Mouse (Mus musculus): ENCODE data around the gene Lhx5. TPM values are rescaled to one million over a fixed set of nuclear protein-coding genes. Genes with fewer than 3 reads are reported as not detected.

The Lhx5 gene
- total and polyA plus RNA-seq, 2 experiments from 2014 or later: 14.7 to 27.0 TPM

DNA sequence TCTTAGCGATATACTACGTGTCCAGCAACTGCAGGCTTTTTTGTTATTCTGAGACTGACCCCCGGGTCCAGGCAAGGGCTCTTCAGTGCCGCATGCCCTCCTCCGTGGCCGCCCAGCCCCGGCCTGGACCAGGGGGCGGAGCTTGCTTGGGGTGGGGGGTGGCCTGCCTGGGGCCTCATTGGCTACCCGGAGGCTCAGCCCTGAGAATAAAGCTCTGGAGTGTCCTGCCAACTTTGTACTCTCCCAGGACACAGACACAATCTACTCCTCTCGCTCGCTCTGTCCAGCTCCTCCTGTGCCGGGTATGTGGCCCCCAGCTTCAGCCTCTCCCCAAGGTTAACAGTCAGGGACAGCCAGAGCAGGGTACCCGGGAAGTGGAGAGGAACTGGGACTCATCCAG lies 44.8 kb downstream of the Lhx5 start, which contains the start of gene Sds:
Gene Sds, plus strand, starts transcription at position 231 of the 400 bp plus-strand sequence.
- no peak for ATAC-seq (ENCODE audit: low FRiP score)
- WGBS: 14% methylated on average over 13 of the region's 13 CpGs

DNA sequence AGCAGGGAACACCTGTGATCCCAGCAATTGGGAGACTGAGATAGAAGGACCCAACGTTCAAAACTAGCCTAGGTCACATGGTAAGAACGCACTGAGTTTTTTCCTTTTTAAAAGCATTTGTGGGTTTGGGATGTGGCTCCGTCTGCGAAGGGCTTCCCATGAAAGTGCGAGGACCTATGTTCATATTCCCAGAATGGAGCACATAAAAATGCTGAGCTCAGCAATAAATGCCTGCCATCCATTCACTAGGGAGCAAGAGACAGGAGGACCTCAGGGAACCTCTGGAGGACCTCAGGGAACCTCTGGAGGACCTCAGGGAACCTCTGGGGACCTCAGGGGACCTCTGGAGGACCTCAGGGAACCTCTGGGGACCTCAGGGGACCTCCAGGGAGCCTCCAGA lies 46.5 kb downstream of the Lhx5 start:
- Histone ChIP-seq H3K4me1 (ENCODE audit: insufficient read depth, low read length) (no peaks in the 10 kb centered on the region), H3K27me3 (ENCODE audit: insufficient read depth, low read length) (no peaks in the 10 kb centered on the region), H3K36me3 (ENCODE audit: insufficient read depth, low read length) (no peaks in the 10 kb centered on the region), H3K9ac (replicated peaks; ENCODE audit: low read length, poor library complexity, severe bottlenecking) (no peak overlapping the region), H3K27ac (ENCODE audit: low read depth, low read length) (no peak overlapping the region), H3K4me3 (ENCODE audit: low read depth, low read length) (no peak overlapping the region), H3K9me3 (ENCODE audit: low read length) (no peaks in the 10 kb centered on the region), H3K4me2 (ENCODE audit: low read depth, low read length, poor library complexity, severe bottlenecking) (no peak overlapping the region)
- DNase-seq (ENCODE audit: low spot score) (no peak), ATAC-seq (ENCODE audit: low FRiP score) (no peak)
- WGBS: 89% methylated on average over 5 of the region's 5 CpGs
- no peak for TF ChIP-seq CTCF (IDR thresholded peaks at IDR 0.05)

More for the DNA sequence above, 44.8 kb downstream of the Lhx5 start, which contains the start of gene Sds:
- TF ChIP-seq CTCF (IDR thresholded peaks at IDR 0.05): no peak
- Histone ChIP-seq H3K9me3 (ENCODE audit: low read length) (no peaks in the 10 kb centered on the region), H3K9ac (replicated peaks; ENCODE audit: low read length, poor library complexity, severe bottlenecking) (no peak within 1 kb of the TSS), H3K27ac (ENCODE audit: low read depth, low read length) (no peak within 1 kb of the TSS), H3K4me1 (ENCODE audit: insufficient read depth, low read length) (no peaks in the 10 kb centered on the region), H3K36me3 (ENCODE audit: insufficient read depth, low read length) (no peaks in the 10 kb centered on the region), H3K4me3 (ENCODE audit: low read depth, low read length) (no peak within 1 kb of the TSS), H3K4me2 (ENCODE audit: low read depth, low read length, poor library complexity, severe bottlenecking) (no peak within 1 kb of the TSS), H3K27me3 (ENCODE audit: insufficient read depth, low read length) (no peaks in the 10 kb centered on the region)
- DNase-seq (ENCODE audit: low spot score): no peak

DNA sequence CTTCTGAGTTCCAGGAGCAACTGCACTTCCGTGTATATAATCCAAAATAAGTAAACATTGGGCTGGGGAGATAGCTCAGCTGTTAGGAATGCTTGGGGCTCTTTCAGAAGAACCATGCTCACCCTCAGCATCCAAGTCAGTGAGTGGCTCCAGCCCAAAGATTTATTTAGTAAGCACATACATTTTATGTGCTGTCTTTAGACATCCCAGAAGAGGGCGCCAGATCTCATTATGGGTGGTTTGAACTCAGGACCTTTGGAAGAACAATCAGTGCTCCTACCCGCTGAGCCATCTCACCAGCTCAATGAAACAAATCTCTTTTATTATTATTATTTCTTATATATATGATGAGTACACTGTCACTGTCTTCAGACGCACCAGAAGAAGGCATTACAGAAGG lies 48.0 kb downstream of the Lhx5 start:
- Histone ChIP-seq H3K9me3 (ENCODE audit: low read length) (no peaks in the 10 kb centered on the region), H3K9ac (replicated peaks; ENCODE audit: low read length, poor library complexity, severe bottlenecking) (no peak overlapping the region), H3K36me3 (ENCODE audit: insufficient read depth, low read length) (peaks cover 12% of the 10 kb centered on the region), H3K4me2 (ENCODE audit: low read depth, low read length, poor library complexity, severe bottlenecking) (no peak overlapping the region), H3K27me3 (ENCODE audit: insufficient read depth, low read length) (no peaks in the 10 kb centered on the region), H3K4me3 (ENCODE audit: low read depth, low read length) (no peak overlapping the region), H3K4me1 (ENCODE audit: insufficient read depth, low read length) (no peaks in the 10 kb centered on the region), H3K27ac (ENCODE audit: low read depth, low read length) (no peak overlapping the region)
- 73% methylated on average over 4 of the region's 4 CpGs for WGBS
- DNase-seq (ENCODE audit: low spot score) (no peak), ATAC-seq (ENCODE audit: low FRiP score) (no peak)
- peak; percentile 13; the same call in 1 of the 2 replicates for TF ChIP-seq CTCF (IDR thresholded peaks at IDR 0.05)

DNA sequence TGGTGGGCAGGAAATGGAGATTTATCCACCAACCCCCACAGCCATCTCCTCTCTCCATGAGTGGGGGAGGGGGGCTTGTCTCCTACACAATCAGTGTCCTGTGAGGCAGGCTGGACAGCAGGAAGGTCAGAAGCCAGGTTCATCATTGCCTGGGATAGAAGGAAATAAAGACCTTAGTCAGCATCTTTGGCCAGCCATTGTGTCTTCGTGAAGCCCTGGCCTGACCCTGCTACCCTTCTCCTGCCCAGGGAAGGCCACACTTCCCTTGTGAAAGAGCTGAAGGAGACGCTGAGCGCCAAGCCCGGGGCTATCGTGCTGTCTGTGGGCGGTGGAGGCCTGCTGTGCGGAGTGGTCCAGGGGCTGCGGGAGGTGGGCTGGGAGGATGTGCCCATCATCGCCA lies 49.7 kb downstream of the Lhx5 start:
- DNase-seq (ENCODE audit: low spot score) (no peak), ATAC-seq (ENCODE audit: low FRiP score) (no peak)
- Histone ChIP-seq H3K36me3 (ENCODE audit: insufficient read depth, low read length) (peaks cover 27% of the 10 kb centered on the region), H3K9me3 (ENCODE audit: low read length) (no peaks in the 10 kb centered on the region), H3K4me1 (ENCODE audit: insufficient read depth, low read length) (no peaks in the 10 kb centered on the region), H3K4me3 (ENCODE audit: low read depth, low read length) (no peak overlapping the region), H3K27me3 (ENCODE audit: insufficient read depth, low read length) (no peaks in the 10 kb centered on the region), H3K27ac (ENCODE audit: low read depth, low read length) (no peak overlapping the region), H3K9ac (replicated peaks; ENCODE audit: low read length, poor library complexity, severe bottlenecking) (no peak overlapping the region), H3K4me2 (ENCODE audit: low read depth, low read length, poor library complexity, severe bottlenecking) (no peak overlapping the region)
- TF ChIP-seq CTCF (IDR thresholded peaks at IDR 0.05): no peak
- WGBS: 63% methylated on average over 9 of the region's 9 CpGs

DNA sequence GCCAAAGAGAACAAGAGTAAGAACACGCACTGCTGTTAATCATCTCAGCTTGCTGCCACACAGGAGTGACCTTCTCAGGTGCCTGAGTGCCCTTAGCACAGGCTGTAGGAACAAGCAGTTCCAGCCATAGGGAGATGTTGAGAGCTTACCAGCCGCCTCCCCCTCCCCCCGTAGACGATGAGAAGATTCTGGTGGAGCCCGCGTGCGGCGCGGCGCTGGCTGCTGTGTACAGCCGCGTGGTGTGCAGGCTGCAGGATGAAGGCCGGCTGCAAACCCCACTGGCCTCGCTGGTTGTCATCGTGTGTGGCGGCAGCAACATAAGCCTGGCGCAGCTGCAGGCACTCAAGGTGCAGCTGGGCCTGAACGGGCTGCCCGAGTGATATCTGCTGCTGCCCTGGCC lies 51.9 kb downstream of the Lhx5 start:
- no peaks in the 10 kb centered on the region for H3K27me3 ChIP-seq (ENCODE audit: insufficient read depth, low read length)
- H3K9me3 ChIP-seq (ENCODE audit: low read length): no peaks in the 10 kb centered on the region
- no peaks in the 10 kb centered on the region for H3K4me1 ChIP-seq (ENCODE audit: insufficient read depth, low read length)
- no peak overlapping the region for H3K27ac ChIP-seq (ENCODE audit: low read depth, low read length)
- ATAC-seq (ENCODE audit: low FRiP score): no peak
- WGBS: 87% methylated on average over 19 of the region's 19 CpGs
- no peak overlapping the region for H3K4me2 ChIP-seq (ENCODE audit: low read depth, low read length, poor library complexity, severe bottlenecking)
- H3K9ac ChIP-seq (replicated peaks; ENCODE audit: low read length, poor library complexity, severe bottlenecking): no peak overlapping the region
- H3K36me3 ChIP-seq (ENCODE audit: insufficient read depth, low read length): peaks cover 37% of the 10 kb centered on the region
- no peak for DNase-seq (ENCODE audit: low spot score)
- no peak for TF ChIP-seq CTCF (IDR thresholded peaks at IDR 0.05)
- H3K4me3 ChIP-seq (ENCODE audit: low read depth, low read length): no peak overlapping the region

DNA sequence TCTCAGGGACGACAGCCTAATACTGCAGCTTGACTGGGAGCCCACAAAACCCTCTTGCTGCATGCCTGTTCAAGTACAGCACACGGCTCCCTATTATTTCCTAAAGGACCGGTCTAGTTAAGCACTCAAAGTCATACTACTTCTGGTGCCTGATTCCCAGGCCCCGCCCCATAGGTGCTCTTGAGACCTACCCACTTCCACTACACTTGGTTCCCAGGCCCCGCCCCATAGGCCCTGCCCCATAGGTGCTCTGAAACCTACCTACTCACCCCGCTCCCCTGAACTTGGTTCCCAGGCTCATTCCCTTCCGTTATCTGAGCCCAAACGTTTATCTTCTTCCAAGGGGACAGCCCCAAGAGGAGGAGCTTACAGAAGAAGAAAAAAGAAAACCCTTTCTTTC lies 56.3 kb downstream of the Lhx5 start:
- Histone ChIP-seq H3K36me3 (ENCODE audit: insufficient read depth, low read length) (peaks cover 45% of the 10 kb centered on the region), H3K4me1 (ENCODE audit: insufficient read depth, low read length) (no peaks in the 10 kb centered on the region), H3K27ac (ENCODE audit: low read depth, low read length) (no peak overlapping the region), H3K4me2 (ENCODE audit: low read depth, low read length, poor library complexity, severe bottlenecking) (no peak overlapping the region), H3K9ac (replicated peaks; ENCODE audit: low read length, poor library complexity, severe bottlenecking) (no peak overlapping the region), H3K9me3 (ENCODE audit: low read length) (no peaks in the 10 kb centered on the region), H3K27me3 (ENCODE audit: insufficient read depth, low read length) (no peaks in the 10 kb centered on the region), H3K4me3 (ENCODE audit: low read depth, low read length) (no peak overlapping the region)
- 87% methylated on average over 8 of the region's 8 CpGs for WGBS
- no peak for TF ChIP-seq CTCF (IDR thresholded peaks at IDR 0.05)
- DNase-seq (ENCODE audit: low spot score) (no peak), ATAC-seq (ENCODE audit: low FRiP score) (no peak)

Data from midbrain, postnatal 0 days (tissue).